Mouse (Mus musculus) retina, postnatal 7 days (tissue): Measurements from ENCODE around the gene Snx8.
A peak's percentile ranks its signal among the peaks of the same experiment; 100 is the strongest.

Source experiments
- DNase-seq: peaks from one replicate; pipeline ENCODE4 v3.0.0-alpha.2; 2012; ENCODE audit warnings: low read depth, low spot score

The Snx8 gene

GRCm38 (mm10) chr5:140388588-140389576 is at the start of gene Snx8:
Snx8 (minus strand) TSS chr5:140389262.
- peak; percentile 92 for DNase-seq

- DNase-seq = no peak
These were observed 36.1 kb upstream of the Snx8 start for GRCm38 (mm10) chr5:140425016-140425783.

- DNase-seq = no peak
These were observed 31.6 kb upstream of the Snx8 start for GRCm38 (mm10) chr5:140420616-140421015.

- DNase-seq = no peak
These were observed 30.5 kb upstream of the Snx8 start for GRCm38 (mm10) chr5:140419442-140420080.

GRCm38 (mm10) chr5:140418489-140419441 is 29.7 kb upstream of the Snx8 start, which contains the start of gene Eif3b:
Eif3b (plus strand) TSS chr5:140419328.
- peak; percentile 89 for DNase-seq

- DNase-seq = no peak
These were observed 29.0 kb upstream of the Snx8 start for GRCm38 (mm10) chr5:140418106-140418488.

- DNase-seq = no peak
These were observed 25.6 kb upstream of the Snx8 start for GRCm38 (mm10) chr5:140414647-140415046.

GRCm38 (mm10) chr5:140411339-140411738 is 22.3 kb upstream of the Snx8 start:
- no peak for DNase-seq

- no peak for DNase-seq
These were observed 19.7 kb upstream of the Snx8 start for GRCm38 (mm10) chr5:140408801-140409200.

- no peak for DNase-seq
These were observed 17.6 kb upstream of the Snx8 start for GRCm38 (mm10) chr5:140406666-140407065.

- DNase-seq = no peak
These were observed 16.1 kb upstream of the Snx8 start for GRCm38 (mm10) chr5:140405126-140405525.

- no peak for DNase-seq
These were observed 13.7 kb upstream of the Snx8 start for GRCm38 (mm10) chr5:140402640-140403270.

GRCm38 (mm10) chr5:140396166-140396940 is 7.3 kb upstream of the Snx8 start:
- no peak for DNase-seq

- no peak for DNase-seq
These were observed 3.6 kb upstream of the Snx8 start for GRCm38 (mm10) chr5:140392701-140393100.

GRCm38 (mm10) chr5:140391981-140392380 is 2.9 kb upstream of the Snx8 start:
- DNase-seq = no peak

GRCm38 (mm10) chr5:140391435-140391834 is 2.4 kb upstream of the Snx8 start:
- DNase-seq = no peak

GRCm38 (mm10) chr5:140389647-140390046 is 585 bp upstream of the Snx8 start:
- DNase-seq = no peak

GRCm38 (mm10) chr5:140387816-140388510 is 1.1 kb downstream of the Snx8 start:
- DNase-seq = no peak

GRCm38 (mm10) chr5:140387236-140387635 is 1.8 kb downstream of the Snx8 start:
- DNase-seq = no peak
